Mouse (Mus musculus) CH12.LX (cell line): ENCODE measurements around the gene Zfp825. TPM values are rescaled to one million over a fixed set of nuclear protein-coding genes. Genes with fewer than 3 reads are reported as not detected.
A peak's percentile ranks its signal among the peaks of the same experiment; 100 is the strongest.
"Not testable (repeated sequence)": the region's sequence is repeated elsewhere in the genome, so short reads cannot be mapped to it uniquely, and the experiment has no call there.

Experiments used
- DNase-seq: peaks from one replicate; pipeline ENCODE4 v3.0.0-alpha.2; 2013; ENCODE audit errors: extremely low read depth
- H3K27ac ChIP-seq: 2 replicates; pipeline ENCODE4 v1.5.1; 2012; ENCODE audit warnings: low read depth, mild to moderate bottlenecking, control low read depth, moderate library complexity; ENCODE audit not compliant: insufficient read depth
- H3K27me3 ChIP-seq: replicated peaks from 2 replicates; pipeline ENCODE3; 2012; ENCODE audit warnings: inconsistent platforms
- H3K36me3 ChIP-seq, 2 experiments: replicated peaks in 1 of 2; 2 replicates each; pipeline versions ENCODE3 to v1.6.1; 2012; ENCODE audit warnings: inconsistent platforms in 1 of 2, low read length in 1 of 2, mild to moderate bottlenecking in 1 of 2, mixed read lengths in 1 of 2, moderate library complexity in 1 of 2; ENCODE audit not compliant: control insufficient read depth in 1 of 2, insufficient read depth in 1 of 2
- H3K4me1 ChIP-seq, 2 experiments: 2 replicates each; pipeline ENCODE4 v1.6.1; 2012; ENCODE audit warnings: inconsistent platforms in 1 of 2, moderate library complexity in 1 of 2; ENCODE audit not compliant: insufficient read depth in 2 of 2, control insufficient read depth in 1 of 2
- H3K4me2 ChIP-seq: 2 replicates; pipeline ENCODE4 v1.6.1; 2012; ENCODE audit warnings: low read depth, mild to moderate bottlenecking, control low read depth; ENCODE audit not compliant: poor library complexity, insufficient read depth, severe bottlenecking
- H3K4me3 ChIP-seq, 3 experiments: fragments of 150-350 bp in 1 of 3; sonication (generic) in 1 of 3; replicated peaks in 1 of 3; 2 replicates each; pipeline versions ENCODE3 to v1.5.1; 2011 to 2012; ENCODE audit warnings: low read depth in 2 of 3, low read length in 2 of 3, mild to moderate bottlenecking in 2 of 3, moderate library complexity in 2 of 3, control low read depth in 1 of 3, improper control_type of control experiment in 1 of 3, inconsistent platforms in 1 of 3, mixed read lengths in 1 of 3; ENCODE audit not compliant: poor library complexity in 1 of 3
- H3K79me2 ChIP-seq: replicated peaks from 2 replicates; pipeline ENCODE4 v1.6.1; 2012; ENCODE audit warnings: mild to moderate bottlenecking, moderate library complexity; ENCODE audit not compliant: control insufficient read depth, poor library complexity, insufficient read depth, severe bottlenecking; ENCODE audit errors: extremely low read depth
- H3K9ac ChIP-seq: 2 replicates; pipeline ENCODE4 v1.6.1; 2012; ENCODE audit warnings: low read depth, mild to moderate bottlenecking, control low read depth, moderate library complexity; ENCODE audit not compliant: insufficient read depth
- H3K9me3 ChIP-seq: replicated peaks from 2 replicates; pipeline ENCODE3; 2012; ENCODE audit warnings: low read length, inconsistent platforms, mixed read lengths
- BHLHE40 ChIP-seq: IDR thresholded peaks from 2 replicates; pipeline ENCODE4 v1.6.1; 2011; ENCODE audit warnings: mild to moderate bottlenecking, low read depth, low read length, improper control_type of control experiment
- CHD1 ChIP-seq: IDR thresholded peaks from 2 replicates; pipeline ENCODE4 v1.6.1; 2012; ENCODE audit warnings: low read depth, low read length, improper control_type of control experiment, inconsistent platforms
- CHD2 ChIP-seq: IDR thresholded peaks from 2 replicates; pipeline ENCODE4 v1.6.1; 2011; ENCODE audit warnings: low read length, improper control_type of control experiment
- CTCF ChIP-seq, 2 experiments: IDR thresholded peaks in 1 of 2; conservative IDR thresholded peaks in 1 of 2; 2 replicates each; pipeline ENCODE4 v1.5.1; 2011 to 2012; ENCODE audit warnings: low read depth in 2 of 2, low read length in 2 of 2, improper control_type of control experiment in 1 of 2, inconsistent platforms in 1 of 2, mild to moderate bottlenecking in 1 of 2, moderate library complexity in 1 of 2
- E2F4 ChIP-seq: IDR thresholded peaks from 2 replicates; pipeline ENCODE4 v1.6.1; 2011; ENCODE audit warnings: low read depth, low read length, improper control_type of control experiment; ENCODE audit not compliant: insufficient replicate concordance
- ELF1 ChIP-seq: IDR thresholded peaks from 2 replicates; pipeline ENCODE4 v1.6.1; 2014; ENCODE audit warnings: low read depth, mild to moderate bottlenecking, inconsistent platforms, low read length, improper control_type of control experiment
- EP300 ChIP-seq: IDR thresholded peaks from 2 replicates; pipeline ENCODE4 v1.6.1; 2011; ENCODE audit warnings: low read length, improper control_type of control experiment
- ETS1 ChIP-seq: conservative IDR thresholded peaks from 2 replicates; pipeline ENCODE4 v1.6.1; 2012; ENCODE audit warnings: low read depth, mild to moderate bottlenecking, inconsistent platforms, low read length, improper control_type of control experiment, moderate library complexity
- GABPA ChIP-seq: IDR thresholded peaks from 2 replicates; pipeline ENCODE4 v1.6.1; 2012; ENCODE audit warnings: low read depth, low read length, improper control_type of control experiment, inconsistent platforms; ENCODE audit not compliant: insufficient replicate concordance
- HCFC1 ChIP-seq: IDR thresholded peaks from 2 replicates; pipeline ENCODE4 v1.6.1; 2012; ENCODE audit warnings: low read depth, mild to moderate bottlenecking, inconsistent platforms, low read length, improper control_type of control experiment
- IRF4 ChIP-seq: IDR thresholded peaks from 2 replicates; pipeline ENCODE4 v1.6.1; 2014; ENCODE audit warnings: low read depth, mild to moderate bottlenecking, inconsistent platforms, low read length, improper control_type of control experiment
- JUN ChIP-seq: IDR thresholded peaks from 2 replicates; pipeline ENCODE4 v1.6.1; 2011; ENCODE audit warnings: low read depth, mild to moderate bottlenecking, low read length, improper control_type of control experiment, moderate library complexity; ENCODE audit not compliant: insufficient read depth
- JUND ChIP-seq: conservative IDR thresholded peaks from 2 replicates; pipeline ENCODE4 v1.6.1; 2011; ENCODE audit warnings: low read depth, low read length, improper control_type of control experiment
- KAT2A ChIP-seq: IDR thresholded peaks from 2 replicates; pipeline ENCODE4 v1.6.1; 2012; ENCODE audit warnings: low read length, improper control_type of control experiment, inconsistent platforms; ENCODE audit not compliant: insufficient replicate concordance
- MAFK ChIP-seq: IDR thresholded peaks from 2 replicates; pipeline ENCODE4 v1.6.1; 2011; ENCODE audit warnings: low read length, improper control_type of control experiment; ENCODE audit not compliant: insufficient replicate concordance
- MAX ChIP-seq: IDR thresholded peaks from 2 replicates; pipeline ENCODE4 v1.6.1; 2011; ENCODE audit warnings: low read length, improper control_type of control experiment
- MAZ ChIP-seq: IDR thresholded peaks from 2 replicates; pipeline ENCODE4 v1.6.1; 2012; ENCODE audit warnings: low read depth, mild to moderate bottlenecking, inconsistent platforms, low read length, improper control_type of control experiment, moderate library complexity
- MEF2A ChIP-seq: IDR thresholded peaks from 2 replicates; pipeline ENCODE4 v1.6.1; 2014; ENCODE audit warnings: low read depth, mild to moderate bottlenecking, inconsistent platforms, low read length, improper control_type of control experiment, borderline replicate concordance
- MXI1 ChIP-seq: IDR thresholded peaks from 2 replicates; pipeline ENCODE4 v1.6.1; 2011; ENCODE audit warnings: mild to moderate bottlenecking, low read depth, low read length, improper control_type of control experiment
- MYC ChIP-seq: IDR thresholded peaks from 2 replicates; pipeline ENCODE4 v1.6.1; 2011; ENCODE audit warnings: low read depth, mild to moderate bottlenecking, improper control_type of control experiment, low read length
- NELFE ChIP-seq: IDR thresholded peaks from 2 replicates; pipeline ENCODE4 v1.6.1; 2011; ENCODE audit warnings: low read depth, low read length, improper control_type of control experiment
- NRF1 ChIP-seq: IDR thresholded peaks from 2 replicates; pipeline ENCODE4 v1.6.1; 2014; ENCODE audit warnings: low read depth, mild to moderate bottlenecking, inconsistent platforms, low read length, improper control_type of control experiment, moderate library complexity
- PAX5 ChIP-seq: IDR thresholded peaks from 2 replicates; pipeline ENCODE4 v1.6.1; 2012; ENCODE audit warnings: low read length, inconsistent platforms, mixed read lengths
- POLR2A ChIP-seq: IDR thresholded peaks from 2 replicates; pipeline ENCODE4 v1.6.1; 2011; ENCODE audit warnings: low read depth, mild to moderate bottlenecking, improper control_type of control experiment, low read length
- POLR2AphosphoS2 ChIP-seq: IDR thresholded peaks from 2 replicates; pipeline ENCODE4 v1.6.1; 2011; ENCODE audit warnings: low read depth, low read length, improper control_type of control experiment
- RAD21 ChIP-seq: IDR thresholded peaks from 2 replicates; pipeline ENCODE4 v1.6.1; 2011; ENCODE audit warnings: low read depth, mild to moderate bottlenecking, low read length, improper control_type of control experiment, moderate library complexity
- RCOR1 ChIP-seq: conservative IDR thresholded peaks from 2 replicates; pipeline ENCODE4 v1.6.1; 2012; ENCODE audit warnings: low read depth, mild to moderate bottlenecking, inconsistent platforms, low read length, improper control_type of control experiment
- SIN3A ChIP-seq: IDR thresholded peaks from 2 replicates; pipeline ENCODE4 v1.6.1; 2012; ENCODE audit warnings: low read length, improper control_type of control experiment, inconsistent platforms
- SMC3 ChIP-seq: IDR thresholded peaks from 2 replicates; pipeline ENCODE4 v1.6.1; 2011; ENCODE audit warnings: low read depth, low read length, improper control_type of control experiment
- TBP ChIP-seq: conservative IDR thresholded peaks from 2 replicates; pipeline ENCODE4 v1.6.1; 2011; ENCODE audit warnings: low read depth, low read length, improper control_type of control experiment
- TCF12 ChIP-seq: IDR thresholded peaks from 2 replicates; pipeline ENCODE4 v1.6.1; 2014; ENCODE audit warnings: low read depth, mild to moderate bottlenecking, inconsistent platforms, low read length, improper control_type of control experiment
- UBTF ChIP-seq: IDR thresholded peaks from 2 replicates; pipeline ENCODE4 v1.6.1; 2012; ENCODE audit warnings: low read depth, mild to moderate bottlenecking, inconsistent platforms, low read length, improper control_type of control experiment, moderate library complexity
- USF1 ChIP-seq: IDR thresholded peaks from 2 replicates; pipeline ENCODE4 v1.6.1; 2014; ENCODE audit warnings: low read depth, mild to moderate bottlenecking, inconsistent platforms, low read length, improper control_type of control experiment
- USF2 ChIP-seq: conservative IDR thresholded peaks from 2 replicates; pipeline ENCODE4 v1.6.1; 2011; ENCODE audit warnings: low read depth, low read length, improper control_type of control experiment
- ZC3H11A ChIP-seq: IDR thresholded peaks from 2 replicates; pipeline ENCODE4 v1.6.1; 2012; ENCODE audit warnings: low read depth, mild to moderate bottlenecking, inconsistent platforms, low read length, improper control_type of control experiment
- ZKSCAN1 ChIP-seq: IDR thresholded peaks from 2 replicates; pipeline ENCODE4 v1.6.1; 2012; ENCODE audit warnings: low read depth, inconsistent platforms, low read length, improper control_type of control experiment, borderline replicate concordance
- ZMIZ1 ChIP-seq: IDR thresholded peaks from 2 replicates; pipeline ENCODE4 v1.6.1; 2012; ENCODE audit warnings: low read depth, mild to moderate bottlenecking, inconsistent platforms, low read length, improper control_type of control experiment
- ZNF384 ChIP-seq: IDR thresholded peaks from 2 replicates; pipeline ENCODE4 v1.6.1; 2012; ENCODE audit warnings: low read depth, low read length, improper control_type of control experiment, inconsistent platforms
- dilution Hi-C: fragments of 300-500 bp; cut with MboI; formaldehyde crosslinking; loops from 2 replicates; pipeline ENCODE4 v1.14.3; 2020; ENCODE audit warnings: low sequenced_read_pairs; ENCODE audit not compliant: extremely low pct_unique_long_range_greater_than_20kb, extremely low pct_ligation_motif_present
- in situ Hi-C: fragments of 300-500 bp; cut with MboI; formaldehyde crosslinking; loops from 3 replicates; pipeline ENCODE4 v1.14.3; 2019; ENCODE audit warnings: low sequenced_read_pairs, low pct_ligation_motif_present, low pct_unique_long_range_greater_than_20kb, mixed read lengths
- polyA plus RNA-seq: library from polyadenylated mRNA; unstranded; fragments of >175 nt; gene quantifications from 2 replicates; pipeline ENCODE4 v1.2.1, GENCODE M21; 2012; ENCODE audit warnings: low read depth; ENCODE audit not compliant: insufficient read length
- total RNA-seq, 2 experiments: library from RNA; depleted of rRNA; stranded (reverse); fragments of 300-350 nt in 1 of 2; fragments of >200 nt in 1 of 2; gene quantifications; 2 replicates each; pipeline ENCODE4 v1.2.3; 2012 to 2014

The Zfp825 gene
- total and polyA plus RNA-seq, 3 experiments = 7.4 to 22.5 (median 10.9) TPM

DNA sequence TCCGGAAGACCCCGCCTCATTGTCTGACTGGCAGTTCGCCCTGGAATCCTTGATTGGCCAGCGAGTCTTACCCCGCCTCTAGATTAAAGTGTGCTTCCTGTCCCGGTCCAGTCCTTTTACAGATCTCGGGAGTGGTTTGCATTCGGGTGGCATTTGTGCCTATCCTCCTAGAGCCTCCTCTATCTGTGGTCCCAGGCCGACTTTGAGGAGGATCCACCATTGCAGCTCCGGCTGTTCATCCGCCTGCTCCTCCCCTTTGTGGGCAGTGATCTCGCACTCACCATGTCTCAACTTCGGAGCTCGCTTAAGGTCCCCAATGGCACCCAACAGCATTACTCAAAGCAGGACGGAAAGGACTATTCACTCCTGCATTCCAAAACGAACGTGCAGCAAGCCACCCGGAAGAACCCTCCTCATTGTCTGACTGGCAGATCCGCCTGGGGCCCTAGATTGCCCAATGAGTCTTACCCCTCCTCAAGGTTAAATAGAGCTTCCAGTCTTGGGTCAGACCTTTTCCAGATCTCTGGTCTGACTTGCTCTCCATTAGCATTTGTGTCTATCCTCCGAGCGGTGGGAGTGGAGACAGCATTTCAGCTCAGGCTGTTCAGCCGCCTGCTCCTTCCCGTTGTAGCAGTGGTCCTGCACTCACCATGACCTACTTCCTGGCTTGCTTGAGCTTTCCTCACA lies 30.9 kb downstream of the Zfp825 start:
- H3K27ac ChIP-seq = peak overlapping the region; percentile 90

GRCm38 (mm10) chr13:74462318-74462698 lies 31.5 kb downstream of the Zfp825 start:
- H3K9me3 ChIP-seq, H3K79me2 ChIP-seq, H3K27me3 ChIP-seq, H3K4me1 ChIP-seq, DNase-seq, H3K36me3 ChIP-seq, dilution Hi-C loops, in situ Hi-C loops: not testable (repeated sequence)
- H3K4me3 ChIP-seq = peak overlapping the region; percentile 57 to 96 (median 72)
- H3K27ac ChIP-seq = peak overlapping the region; percentile 55; the same call in 1 of the 2 replicates
- peak overlapping the region; percentile 92 for H3K9ac ChIP-seq
- peak overlapping the region; percentile 61 for H3K4me2 ChIP-seq

More for the DNA sequence above, 30.9 kb downstream of the Zfp825 start:
- dilution Hi-C loops (no loop called here), in situ Hi-C loops (no loop called here)
- Histone ChIP-seq H3K27me3 (no peaks in the 10 kb centered on the region), H3K4me1 (peaks cover 0 to 6% of the 10 kb centered on the region in 2 experiments; a peak in 1 of 4 replicates), H3K9ac (peak overlapping the region; percentile 82), H3K36me3 (no peaks in the 10 kb centered on the region), H3K79me2 (peaks cover 6% of the 10 kb centered on the region; the same call in 1 of the 2 replicates), H3K9me3 (no peaks in the 10 kb centered on the region), H3K4me2 (peak overlapping the region; percentile 67), H3K4me3 (peak overlapping the region; percentile 57 to 96 (median 72))
- peak; percentile 89 for DNase-seq
- TF ChIP-seq UBTF = no peak
- TF ChIP-seq RCOR1 = no peak
- no peak for TF ChIP-seq MEF2A
- TF ChIP-seq USF2 = no peak
- peak; percentile 85 for TF ChIP-seq TBP
- TF ChIP-seq HCFC1 = peak; percentile 76
- peak; percentile 83 for TF ChIP-seq ZMIZ1
- TF ChIP-seq E2F4 = no peak
- no peak for TF ChIP-seq GABPA
- no peak for TF ChIP-seq SMC3
- TF ChIP-seq KAT2A = peak; percentile 39; the same call in 1 of the 2 replicates
- TF ChIP-seq USF1 = no peak
- TF ChIP-seq JUN = no peak
- no peak for TF ChIP-seq MAFK
- TF ChIP-seq PAX5 = no peak
- TF ChIP-seq MAX = 0 out of 2 replicates have a peak, but pooled peaks have one; percentile 47
- peak; percentile 82; the same call in 1 of the 2 replicates for TF ChIP-seq POLR2AphosphoS2
- TF ChIP-seq POLR2A = peak; percentile 94
- TF ChIP-seq EP300 = no peak
- no peak for TF ChIP-seq CTCF (conservative IDR thresholded peaks at IDR 0.05 in 1 of 2, IDR thresholded peaks at IDR 0.05 in 1 of 2; ENCODE audit: low read depth in 2 of 2, low read length in 2 of 2)
- TF ChIP-seq ZC3H11A = no peak
- no peak for TF ChIP-seq MAZ
- no peak for TF ChIP-seq JUND
- TF ChIP-seq BHLHE40 = peak; percentile 59
- no peak for TF ChIP-seq RAD21
- TF ChIP-seq MYC = peak; percentile 66
- TF ChIP-seq CHD2 = peak; percentile 77
- TF ChIP-seq ZNF384 = no peak
- TF ChIP-seq SIN3A = peak; percentile 72
- TF ChIP-seq NELFE = peak; percentile 95
- peak; percentile 79 for TF ChIP-seq ELF1
- TF ChIP-seq IRF4 = peak; percentile 55; the same call in 1 of the 2 replicates
- TF ChIP-seq ZKSCAN1 = no peak
- TF ChIP-seq CHD1 = no peak
- TF ChIP-seq ETS1 = no peak
- TF ChIP-seq MXI1 = peak; percentile 63
- no peak for TF ChIP-seq NRF1
- peak; percentile 68; the same call in 1 of the 2 replicates for TF ChIP-seq TCF12
